Mouse (Mus musculus) forebrain, embryonic 11.5 days (tissue): ENCODE data around the gene Ube2d3. TPM values are rescaled to one million over a fixed set of nuclear protein-coding genes. Genes with fewer than 3 reads are reported as not detected.
A peak's percentile ranks its signal among the peaks of the same experiment; 100 is the strongest.

Source experiments
- ATAC-seq: fragments of 200-750 bp; cut with Nextera tagmentation; replicated peaks from 2 replicates; pipeline ENCODE4 v1.8.0; 2017; ENCODE audit warnings: moderate TSS enrichment; ENCODE audit not compliant: low FRiP score
- DNase-seq: peaks from one replicate; pipeline ENCODE4 v3.0.0-alpha.2; 2017; ENCODE audit warnings: low spot score
- H3K27ac ChIP-seq: fragments of 300-500 bp; sonication (generic); 2 replicates; pipeline ENCODE4 v1.5.1; 2014; ENCODE audit warnings: low read depth, low read length
- H3K27me3 ChIP-seq: fragments of 300-500 bp; sonication (generic); 2 replicates; pipeline ENCODE4 v1.6.1; 2014; ENCODE audit warnings: mild to moderate bottlenecking, low read length, mixed read lengths; ENCODE audit not compliant: control insufficient read depth, insufficient read depth
- H3K36me3 ChIP-seq: fragments of 300-500 bp; sonication (generic); 2 replicates; pipeline ENCODE4 v1.6.1; 2014; ENCODE audit warnings: mild to moderate bottlenecking, low read length, moderate library complexity, mixed read lengths; ENCODE audit not compliant: control insufficient read depth, insufficient read depth
- H3K4me1 ChIP-seq: fragments of 300-500 bp; sonication (generic); replicated peaks from 2 replicates; pipeline ENCODE4 v1.6.1; 2014; ENCODE audit warnings: low read length, mixed read lengths; ENCODE audit not compliant: control insufficient read depth, insufficient read depth
- H3K4me2 ChIP-seq: fragments of 300-500 bp; sonication (generic); 2 replicates; pipeline ENCODE4 v1.6.1; 2014; ENCODE audit warnings: low read depth, mild to moderate bottlenecking, low read length, moderate library complexity, mixed read lengths; ENCODE audit not compliant: severe bottlenecking
- H3K4me3 ChIP-seq: fragments of 300-500 bp; sonication (generic); 2 replicates; pipeline ENCODE4 v1.5.1; 2014; ENCODE audit warnings: low read depth, low read length
- H3K9ac ChIP-seq: fragments of 300-500 bp; sonication (generic); 2 replicates; pipeline ENCODE4 v1.6.1; 2014; ENCODE audit warnings: low read length
- H3K9me3 ChIP-seq: fragments of 300-500 bp; sonication (generic); 2 replicates; pipeline ENCODE4 v1.6.1; 2016; ENCODE audit warnings: low read length, mixed read lengths; ENCODE audit not compliant: control insufficient read depth
- WGBS: fragments of 180-500 bp; shearing (Covaris S2); extraction: QIAGEN DNeasy Blood & Tissue Kit; methylation state at CpG from one replicate; pipeline ENCODE4 v1.1.7; 2014; 5-methylcytosine and 5-hydroxymethylcytosine counted together
- polyA plus RNA-seq: library from polyadenylated mRNA; unstranded; fragments of >200 nt; fragmentation: Nextera tagmentation; extraction: Ambion mirVana; gene quantifications from 2 replicates; pipeline ENCODE4 v1.2.1, GENCODE M21; 2014

Gene Ube2d3
- polyA plus RNA-seq, 1 experiment from 2014 or later, result 646 TPM

DNA sequence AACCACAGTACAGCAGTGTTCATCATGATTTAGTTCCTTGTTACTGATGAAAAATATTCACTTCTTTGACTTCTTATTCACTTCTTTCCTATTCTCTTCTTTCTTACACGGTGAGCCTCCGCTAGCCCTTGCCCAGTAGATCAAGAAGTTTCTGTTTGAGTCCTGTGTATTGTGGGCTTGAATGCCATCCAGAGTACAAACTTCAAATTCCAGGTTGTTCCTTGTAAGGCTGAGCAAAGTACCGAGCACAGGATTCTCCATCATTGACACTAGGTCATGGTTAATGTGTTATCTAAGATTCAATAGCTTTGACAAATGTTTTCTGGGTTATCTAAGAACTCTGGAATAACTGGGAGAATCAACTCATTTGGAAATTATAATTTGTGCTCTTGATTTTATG, 72.4 kb downstream of the Ube2d3 start:
- 89% methylated on average over 3 of the region's 3 CpGs for WGBS

DNA sequence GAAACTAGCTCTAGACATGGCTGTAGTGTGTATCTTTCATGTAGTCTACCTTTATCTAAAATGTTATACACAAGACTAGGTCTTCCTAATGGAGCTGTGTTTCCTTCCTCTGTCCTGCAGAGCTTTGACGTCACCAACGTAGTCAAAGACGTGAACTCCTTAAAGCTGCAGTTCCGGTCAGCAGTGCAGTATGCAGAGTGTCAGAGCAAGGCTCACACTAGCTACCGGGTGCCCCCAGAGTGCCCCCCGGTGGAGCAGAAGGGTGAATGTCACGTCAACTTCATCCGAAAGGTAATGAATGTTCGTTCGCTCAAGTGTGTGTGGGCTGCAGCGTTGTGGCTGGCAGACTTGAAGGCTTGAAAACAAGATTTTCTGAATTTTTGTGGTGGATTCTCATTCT, 73.7 kb downstream of the Ube2d3 start:
- no peak overlapping the region for H3K4me3 ChIP-seq
- no peak overlapping the region for H3K9ac ChIP-seq
- WGBS, result 55% methylated on average over 11 of the region's 11 CpGs
- H3K27ac ChIP-seq, result no peak overlapping the region
- no peaks in the 10 kb centered on the region for H3K9me3 ChIP-seq
- H3K4me2 ChIP-seq, result no peak overlapping the region
- 0 out of 2 replicates have a peak, but pooled peaks have one; percentile 29 for ATAC-seq
- no peak for DNase-seq
- no peaks in the 10 kb centered on the region for H3K27me3 ChIP-seq
- H3K4me1 ChIP-seq, result no peaks in the 10 kb centered on the region
- no peaks in the 10 kb centered on the region for H3K36me3 ChIP-seq

More for the DNA sequence above, 72.4 kb downstream of the Ube2d3 start:
- no peaks in the 10 kb centered on the region for H3K9me3 ChIP-seq
- no peak overlapping the region for H3K27ac ChIP-seq
- H3K4me1 ChIP-seq, result no peaks in the 10 kb centered on the region
- H3K36me3 ChIP-seq, result no peaks in the 10 kb centered on the region
- DNase-seq (no peak), ATAC-seq (no peak)
- H3K4me2 ChIP-seq, result no peak overlapping the region
- no peak overlapping the region for H3K9ac ChIP-seq
- H3K4me3 ChIP-seq, result no peak overlapping the region
- no peaks in the 10 kb centered on the region for H3K27me3 ChIP-seq

DNA sequence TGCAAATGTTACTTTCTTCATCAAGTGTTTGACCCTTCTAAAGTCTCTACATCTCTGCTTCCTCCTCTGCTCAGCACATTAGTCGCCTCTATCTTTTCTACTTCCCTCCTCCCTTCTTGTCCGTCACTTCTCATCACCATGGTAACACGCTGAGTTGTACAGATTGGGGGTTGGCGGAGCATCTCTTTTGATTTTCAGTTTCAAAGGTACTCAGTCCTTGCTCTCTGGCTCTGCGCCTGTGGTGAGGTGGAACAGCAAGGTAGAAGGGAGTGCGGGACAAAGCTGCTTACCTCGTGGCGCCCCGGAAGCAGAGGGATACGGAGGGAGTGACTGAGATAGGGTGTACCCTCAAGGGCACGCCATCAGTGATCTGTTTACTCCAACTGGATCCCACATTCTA, 75.3 kb downstream of the Ube2d3 start:
- DNase-seq (no peak), ATAC-seq (peak; percentile 43)
- Histone ChIP-seq H3K27ac (no peak overlapping the region), H3K4me3 (no peak overlapping the region), H3K9me3 (no peaks in the 10 kb centered on the region), H3K27me3 (no peaks in the 10 kb centered on the region), H3K36me3 (no peaks in the 10 kb centered on the region), H3K9ac (no peak overlapping the region), H3K4me1 (no peaks in the 10 kb centered on the region), H3K4me2 (peak overlapping the region; percentile 21; the same call in 1 of the 2 replicates)
- WGBS, result 56% methylated on average over 11 of the region's 11 CpGs

DNA sequence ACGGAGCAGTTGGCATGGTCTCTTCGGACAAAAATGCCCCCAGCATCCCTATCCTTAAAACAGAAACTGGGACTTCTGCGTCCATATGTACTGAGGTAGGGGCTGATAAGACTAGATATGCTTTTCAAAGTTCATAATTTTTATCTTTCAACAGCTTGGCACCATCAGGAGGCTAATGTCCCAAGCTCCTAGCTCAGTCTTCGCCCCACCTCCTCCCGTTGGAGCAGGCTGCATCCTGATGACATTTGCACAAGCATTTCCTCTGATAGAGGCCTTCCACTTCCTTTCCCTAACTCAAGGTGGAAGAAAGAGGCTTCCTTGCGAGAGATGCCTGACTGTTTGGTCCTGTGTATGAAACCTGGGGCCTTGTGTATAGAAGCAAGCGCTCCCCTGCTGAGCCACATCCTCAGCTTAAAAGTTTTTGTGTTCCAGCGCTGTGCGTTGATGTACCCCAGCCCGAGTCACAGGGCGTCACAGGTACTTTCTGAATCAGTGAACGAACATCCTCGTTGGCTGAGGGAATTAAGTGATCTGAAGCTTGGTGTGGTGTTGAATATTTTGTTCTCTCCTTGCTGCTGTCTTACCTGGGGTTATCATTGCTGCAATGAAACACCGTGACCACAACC, 76.0 kb downstream of the Ube2d3 start:
- Histone ChIP-seq H3K9ac (no peak overlapping the region), H3K27me3 (no peaks in the 10 kb centered on the region), H3K4me3 (no peak overlapping the region), H3K27ac (no peak overlapping the region), H3K9me3 (no peaks in the 10 kb centered on the region), H3K36me3 (no peaks in the 10 kb centered on the region), H3K4me2 (no peak overlapping the region), H3K4me1 (no peaks in the 10 kb centered on the region)
- DNase-seq, result no peak
- no peak; the same call in 1 of the 2 replicates for ATAC-seq
- WGBS, result 79% methylated on average over 14 of the region's 14 CpGs

DNA sequence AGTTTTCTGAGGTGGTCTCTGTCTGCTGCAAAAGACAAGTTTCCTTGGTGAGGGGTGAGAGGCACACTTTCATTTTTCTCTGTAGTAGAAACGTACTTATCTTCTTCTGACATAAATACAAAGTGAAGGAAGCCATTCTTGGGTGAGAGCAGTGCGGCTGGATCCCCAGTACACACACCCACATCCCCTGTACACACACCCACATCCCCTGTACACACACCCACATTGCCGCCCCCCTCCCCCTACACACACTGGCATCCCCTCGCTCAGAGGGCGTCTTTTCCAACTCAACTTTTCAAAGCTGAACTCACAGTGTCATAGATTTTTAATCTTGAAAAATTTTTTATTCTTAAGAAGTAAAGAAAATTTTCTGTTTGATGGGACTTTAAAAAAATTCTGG, 77.3 kb downstream of the Ube2d3 start:
- Histone ChIP-seq H3K4me1 (no peaks in the 10 kb centered on the region), H3K4me2 (no peak overlapping the region), H3K4me3 (no peak overlapping the region), H3K9ac (no peak overlapping the region), H3K27ac (no peak overlapping the region), H3K36me3 (no peaks in the 10 kb centered on the region), H3K9me3 (no peaks in the 10 kb centered on the region), H3K27me3 (no peaks in the 10 kb centered on the region)
- ATAC-seq (no peak), DNase-seq (no peak)
- WGBS, result 87% methylated on average over 5 of the region's 5 CpGs

DNA sequence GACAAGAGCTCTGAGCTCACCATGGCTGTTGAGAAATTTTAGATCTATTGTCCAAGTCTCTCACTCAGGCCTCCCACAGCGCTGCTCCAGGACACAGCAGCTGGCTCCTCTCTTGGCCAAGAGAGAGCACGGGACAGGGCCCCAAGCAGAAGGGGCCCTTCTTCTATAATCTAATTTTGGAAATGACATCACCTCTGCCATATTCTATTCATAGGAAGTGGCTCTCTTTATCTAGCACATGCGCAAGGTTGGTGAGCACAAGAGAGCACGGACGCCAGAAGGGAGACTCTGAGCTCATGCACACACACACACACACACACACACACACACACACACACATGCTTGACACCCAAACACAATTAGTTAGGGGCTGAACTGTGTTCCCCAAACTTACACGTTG, 78.9 kb downstream of the Ube2d3 start:
- DNase-seq (no peak), ATAC-seq (no peak)
- H3K27ac ChIP-seq, result no peak overlapping the region
- H3K9me3 ChIP-seq, result no peaks in the 10 kb centered on the region
- H3K9ac ChIP-seq, result no peak overlapping the region
- 74% methylated on average over 6 of the region's 6 CpGs for WGBS
- no peaks in the 10 kb centered on the region for H3K4me1 ChIP-seq
- H3K27me3 ChIP-seq, result no peaks in the 10 kb centered on the region
- H3K4me3 ChIP-seq, result no peak overlapping the region
- H3K4me2 ChIP-seq, result no peak overlapping the region
- no peaks in the 10 kb centered on the region for H3K36me3 ChIP-seq

Other genes with a start within 250 kb of the Ube2d3 start
- gene Cenpe, start 225.6 kb upstream of the Ube2d3 start, polyA plus RNA-seq, result 51.3 and 57.3 TPM in 2 replicates
- gene Bdh2, start 156.9 kb upstream of the Ube2d3 start, polyA plus RNA-seq, result 5.0 and 5.4 TPM in 2 replicates
- 6.6 and 8.1 TPM in 2 replicates for gene Slc9b2, start 130.4 kb upstream of the Ube2d3 start, polyA plus RNA-seq
- 0.55 TPM in 1 of 2 replicates, not detected in the other for gene Slc9b1, start 90.1 kb upstream of the Ube2d3 start, polyA plus RNA-seq
- gene Cisd2, start 14.2 kb upstream of the Ube2d3 start, polyA plus RNA-seq, result 86.3 and 99.7 TPM in 2 replicates
- 3.6 and 3.8 TPM in 2 replicates for gene Manba, start 47.5 kb downstream of the Ube2d3 start, polyA plus RNA-seq